Mouse (Mus musculus): ENCODE data around the gene Gm7971.
"Not testable (repeated sequence)": the region's sequence is repeated elsewhere in the genome, so short reads cannot be mapped to it uniquely, and the experiment has no call there.

Gm7971 gene
- long read RNA-seq, experiment 1, result 0 reads
- long read RNA-seq, experiment 2, result 0 reads

- intact Hi-C loops (cut with DNase I), result not testable (repeated sequence)
Measured at GRCm38 (mm10) chr5:95594775-95595174, at the start of gene Gm7971. TSS of gene Gm7971 (minus strand) at chr5:95594875.
